Mouse (Mus musculus): ENCODE data around the gene Plpp3. TPM values are rescaled to one million over a fixed set of nuclear protein-coding genes. Genes with fewer than 3 reads are reported as not detected.
"Not testable (repeated sequence)": the region's sequence is repeated elsewhere in the genome, so short reads cannot be mapped to it uniquely, and the experiment has no call there.

Plpp3 gene
- polyA plus RNA-seq, 1 experiment from 2014 or later: 73.5 TPM

DNA sequence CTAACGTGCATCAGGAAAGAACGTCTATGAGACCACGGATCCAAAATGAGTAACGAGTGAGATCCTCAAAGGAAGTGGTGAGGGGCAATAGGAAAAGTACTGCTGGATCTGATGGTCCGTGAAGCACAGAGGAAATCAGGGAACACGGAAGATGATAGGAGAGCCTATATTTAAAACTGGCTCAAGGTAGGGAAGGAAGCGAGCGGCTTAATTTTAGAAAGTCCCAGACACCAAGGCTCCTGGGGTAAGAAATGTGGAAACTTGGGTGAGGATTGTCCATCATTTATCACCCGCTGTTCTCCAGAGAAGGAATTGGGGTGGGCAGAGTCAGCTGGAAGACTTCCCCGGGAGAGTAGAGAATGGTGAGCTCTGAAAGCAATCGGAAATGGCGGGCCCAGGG is 105.2 kb downstream of the Plpp3 start:
- Histone ChIP-seq H3K4me3 (ENCODE audit: low read depth, low read length) (no peak overlapping the region), H3K36me3 (replicated peaks; ENCODE audit: control insufficient read depth, insufficient read depth, low read depth, low read length) (no peaks in the 10 kb centered on the region), H3K27ac (replicated peaks; ENCODE audit: low read depth, low read length) (no peak overlapping the region), H3K9me3 (replicated peaks; ENCODE audit: control insufficient read depth, low read length) (no peaks in the 10 kb centered on the region), H3K27me3 (ENCODE audit: control insufficient read depth, insufficient read depth, low read length) (no peaks in the 10 kb centered on the region), H3K4me2 (ENCODE audit: low read depth, low read length) (no peak overlapping the region), H3K4me1 (ENCODE audit: control insufficient read depth, insufficient read depth, low read length) (no peaks in the 10 kb centered on the region), H3K9ac (replicated peaks; ENCODE audit: low read length) (no peak overlapping the region)
- 87% methylated on average over 12 of the region's 12 CpGs for WGBS
- DNase-seq (ENCODE audit: low spot score) (no peak), ATAC-seq (replicated peaks; ENCODE audit: insufficient number of reproducible peaks, low FRiP score, low TSS enrichment, low read depth) (no peak)

DNA sequence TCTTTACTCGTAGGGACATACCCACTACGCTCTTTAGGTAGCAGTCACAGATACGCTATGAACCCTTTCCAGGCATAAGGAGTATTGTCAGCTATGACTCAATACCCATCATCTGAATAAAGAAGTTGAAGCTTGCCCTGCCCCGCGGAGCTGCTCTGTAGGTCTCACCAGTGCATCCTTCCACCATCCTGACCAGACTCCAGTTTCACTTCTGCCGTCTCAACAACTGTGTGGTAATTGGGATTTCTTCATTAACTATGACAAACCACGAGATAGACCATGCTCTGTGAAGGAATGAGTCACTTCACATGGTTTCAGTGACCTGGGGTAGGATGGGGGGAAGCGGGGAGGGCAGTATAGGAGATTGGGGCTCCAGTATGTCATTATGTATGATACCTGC is 106.5 kb downstream of the Plpp3 start:
- 89% methylated on average over 8 of the region's 8 CpGs for WGBS
- ATAC-seq (replicated peaks; ENCODE audit: insufficient number of reproducible peaks, low FRiP score, low TSS enrichment, low read depth): no peak
- H3K9ac ChIP-seq (replicated peaks; ENCODE audit: low read length): no peak overlapping the region
- H3K27ac ChIP-seq (replicated peaks; ENCODE audit: low read depth, low read length): no peak overlapping the region
- no peaks in the 10 kb centered on the region for H3K27me3 ChIP-seq (ENCODE audit: control insufficient read depth, insufficient read depth, low read length)
- H3K4me3 ChIP-seq (ENCODE audit: low read depth, low read length): no peak overlapping the region
- no peak overlapping the region for H3K4me2 ChIP-seq (ENCODE audit: low read depth, low read length)
- DNase-seq (ENCODE audit: low spot score): no peak
- H3K36me3 ChIP-seq (replicated peaks; ENCODE audit: control insufficient read depth, insufficient read depth, low read depth, low read length): no peaks in the 10 kb centered on the region
- no peaks in the 10 kb centered on the region for H3K9me3 ChIP-seq (replicated peaks; ENCODE audit: control insufficient read depth, low read length)
- H3K4me1 ChIP-seq (ENCODE audit: control insufficient read depth, insufficient read depth, low read length): no peaks in the 10 kb centered on the region

- no peaks in the 10 kb centered on the region for H3K4me1 ChIP-seq (ENCODE audit: control insufficient read depth, insufficient read depth, low read length)
- ATAC-seq (replicated peaks; ENCODE audit: insufficient number of reproducible peaks, low FRiP score, low TSS enrichment, low read depth) (no peak), DNase-seq (ENCODE audit: low spot score) (no peak)
- H3K36me3 ChIP-seq (replicated peaks; ENCODE audit: control insufficient read depth, insufficient read depth, low read depth, low read length): no peaks in the 10 kb centered on the region
- 76% methylated on average over 8 of the region's 8 CpGs for WGBS
- no peak overlapping the region for H3K4me3 ChIP-seq (ENCODE audit: low read depth, low read length)
- H3K4me2 ChIP-seq (ENCODE audit: low read depth, low read length): no peak overlapping the region
- no peaks in the 10 kb centered on the region for H3K27me3 ChIP-seq (ENCODE audit: control insufficient read depth, insufficient read depth, low read length)
- no peak overlapping the region for H3K9ac ChIP-seq (replicated peaks; ENCODE audit: low read length)
- no peak overlapping the region for H3K27ac ChIP-seq (replicated peaks; ENCODE audit: low read depth, low read length)
- H3K9me3 ChIP-seq (replicated peaks; ENCODE audit: control insufficient read depth, low read length): no peaks in the 10 kb centered on the region
Measured at GRCm38 (mm10) chr4:105265041-105265440, 107.9 kb downstream of the Plpp3 start.

GRCm38 (mm10) chr4:105265678-105266077 is 108.5 kb downstream of the Plpp3 start:
- Histone ChIP-seq H3K4me3 (ENCODE audit: low read depth, low read length) (no peak overlapping the region), H3K4me2 (ENCODE audit: low read depth, low read length) (no peak overlapping the region), H3K9me3 (replicated peaks; ENCODE audit: control insufficient read depth, low read length) (no peaks in the 10 kb centered on the region), H3K36me3 (replicated peaks; ENCODE audit: control insufficient read depth, insufficient read depth, low read depth, low read length) (no peaks in the 10 kb centered on the region), H3K4me1 (ENCODE audit: control insufficient read depth, insufficient read depth, low read length) (no peaks in the 10 kb centered on the region), H3K27ac (replicated peaks; ENCODE audit: low read depth, low read length) (no peak overlapping the region), H3K9ac (replicated peaks; ENCODE audit: low read length) (no peak overlapping the region), H3K27me3 (ENCODE audit: control insufficient read depth, insufficient read depth, low read length) (no peaks in the 10 kb centered on the region)
- 68% methylated on average over 4 of the region's 4 CpGs for WGBS
- DNase-seq (ENCODE audit: low spot score) (no peak), ATAC-seq (replicated peaks; ENCODE audit: insufficient number of reproducible peaks, low FRiP score, low TSS enrichment, low read depth) (no peak)

GRCm38 (mm10) chr4:105268202-105268730 is 111.1 kb downstream of the Plpp3 start:
- H3K9me3 ChIP-seq (replicated peaks; ENCODE audit: control insufficient read depth, low read length): no peaks in the 10 kb centered on the region
- no peaks in the 10 kb centered on the region for H3K27me3 ChIP-seq (ENCODE audit: control insufficient read depth, insufficient read depth, low read length)
- H3K4me2 ChIP-seq (ENCODE audit: low read depth, low read length): no peak overlapping the region
- whole genome bisulfite sequencing: 90% methylated on average over 6 of the region's 6 CpGs
- ATAC-seq (replicated peaks; ENCODE audit: insufficient number of reproducible peaks, low FRiP score, low TSS enrichment, low read depth) (no peak), DNase-seq (ENCODE audit: low spot score) (no peak)
- H3K36me3 ChIP-seq (replicated peaks; ENCODE audit: control insufficient read depth, insufficient read depth, low read depth, low read length): no peaks in the 10 kb centered on the region
- no peak overlapping the region for H3K27ac ChIP-seq (replicated peaks; ENCODE audit: low read depth, low read length)
- H3K4me3 ChIP-seq (ENCODE audit: low read depth, low read length): no peak overlapping the region
- H3K9ac ChIP-seq (replicated peaks; ENCODE audit: low read length): no peak overlapping the region
- H3K4me1 ChIP-seq (ENCODE audit: control insufficient read depth, insufficient read depth, low read length): no peaks in the 10 kb centered on the region

GRCm38 (mm10) chr4:105269398-105269797 is 112.3 kb downstream of the Plpp3 start:
- H3K4me1 ChIP-seq (ENCODE audit: control insufficient read depth, insufficient read depth, low read length); H3K36me3 ChIP-seq (replicated peaks; ENCODE audit: control insufficient read depth, insufficient read depth, low read depth, low read length); ATAC-seq (replicated peaks; ENCODE audit: insufficient number of reproducible peaks, low FRiP score, low TSS enrichment, low read depth); H3K27ac ChIP-seq (replicated peaks; ENCODE audit: low read depth, low read length); H3K4me2 ChIP-seq (ENCODE audit: low read depth, low read length); DNase-seq (ENCODE audit: low spot score); H3K4me3 ChIP-seq (ENCODE audit: low read depth, low read length); H3K27me3 ChIP-seq (ENCODE audit: control insufficient read depth, insufficient read depth, low read length); H3K9me3 ChIP-seq (replicated peaks; ENCODE audit: control insufficient read depth, low read length); H3K9ac ChIP-seq (replicated peaks; ENCODE audit: low read length): not testable (repeated sequence)
- WGBS: 94% methylated on average over 5 of the region's 7 CpGs

- Histone ChIP-seq H3K4me3 (ENCODE audit: low read depth, low read length) (no peak overlapping the region), H3K4me1 (ENCODE audit: control insufficient read depth, insufficient read depth, low read length) (no peaks in the 10 kb centered on the region), H3K9me3 (replicated peaks; ENCODE audit: control insufficient read depth, low read length) (no peaks in the 10 kb centered on the region), H3K27me3 (ENCODE audit: control insufficient read depth, insufficient read depth, low read length) (no peaks in the 10 kb centered on the region), H3K4me2 (ENCODE audit: low read depth, low read length) (no peak overlapping the region), H3K27ac (replicated peaks; ENCODE audit: low read depth, low read length) (no peak overlapping the region), H3K9ac (replicated peaks; ENCODE audit: low read length) (no peak overlapping the region), H3K36me3 (replicated peaks; ENCODE audit: control insufficient read depth, insufficient read depth, low read depth, low read length) (no peaks in the 10 kb centered on the region)
- 87% methylated on average over 6 of the region's 6 CpGs for WGBS
- no peak for DNase-seq (ENCODE audit: low spot score)
- ATAC-seq (replicated peaks; ENCODE audit: insufficient number of reproducible peaks, low FRiP score, low TSS enrichment, low read depth): no peak
Measured at GRCm38 (mm10) chr4:105271166-105271565, 114.0 kb downstream of the Plpp3 start.

DNA sequence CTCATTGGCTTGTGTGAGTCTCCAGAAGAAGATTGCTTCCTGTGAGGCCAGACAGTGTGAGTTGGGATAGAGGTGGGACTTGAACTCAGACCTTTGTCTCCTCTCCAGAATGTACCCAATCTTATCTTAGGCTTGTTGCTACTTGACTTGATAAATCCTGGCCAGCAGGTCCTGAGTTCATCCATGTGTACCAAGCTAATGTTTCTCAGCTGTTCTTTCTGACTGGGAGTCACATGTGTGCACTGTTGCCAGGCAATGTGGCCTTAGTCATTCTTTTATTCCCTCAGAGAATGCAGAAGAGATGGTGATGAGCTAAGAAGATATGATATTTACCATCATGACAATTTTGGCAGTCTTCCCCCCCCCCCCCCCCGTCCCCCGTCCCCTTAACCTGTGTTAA is 115.9 kb downstream of the Plpp3 start:
- Histone ChIP-seq H3K4me1 (ENCODE audit: control insufficient read depth, insufficient read depth, low read length) (no peaks in the 10 kb centered on the region), H3K4me3 (ENCODE audit: low read depth, low read length) (no peak overlapping the region), H3K36me3 (replicated peaks; ENCODE audit: control insufficient read depth, insufficient read depth, low read depth, low read length) (no peaks in the 10 kb centered on the region), H3K9ac (replicated peaks; ENCODE audit: low read length) (no peak overlapping the region), H3K27me3 (ENCODE audit: control insufficient read depth, insufficient read depth, low read length) (no peaks in the 10 kb centered on the region), H3K27ac (replicated peaks; ENCODE audit: low read depth, low read length) (no peak overlapping the region), H3K9me3 (replicated peaks; ENCODE audit: control insufficient read depth, low read length) (no peaks in the 10 kb centered on the region), H3K4me2 (ENCODE audit: low read depth, low read length) (no peak overlapping the region)
- DNase-seq (ENCODE audit: low spot score): no peak
- WGBS: 88% methylated on average over 2 of the region's 2 CpGs
- ATAC-seq (replicated peaks; ENCODE audit: insufficient number of reproducible peaks, low FRiP score, low TSS enrichment, low read depth): no peak

All from embryonic facial prominence, embryonic 11.5 days (tissue).